Mouse (Mus musculus) intestine, postnatal 0 days (tissue): ENCODE data around the gene Slc38a11. TPM values are rescaled to one million over a fixed set of nuclear protein-coding genes. Genes with fewer than 3 reads are reported as not detected.

Experiments
- ATAC-seq: fragments of 200-750 bp; cut with Nextera tagmentation; 2 replicates; pipeline ENCODE4 v1.8.0; 2017; ENCODE audit warnings: mild to moderate bottlenecking, moderate TSS enrichment, moderate library complexity
- H3K27ac ChIP-seq: fragments of 300-500 bp; sonication (generic); 2 replicates; pipeline ENCODE4 v1.5.1; 2014; ENCODE audit warnings: mild to moderate bottlenecking, low read depth, low read length, moderate library complexity
- H3K27me3 ChIP-seq: fragments of 300-500 bp; sonication (generic); replicated peaks from 2 replicates; pipeline ENCODE4 v1.6.1; 2014; ENCODE audit warnings: low read length, mixed read lengths; ENCODE audit not compliant: control insufficient read depth, insufficient read depth
- H3K36me3 ChIP-seq: fragments of 300-500 bp; sonication (generic); 2 replicates; pipeline ENCODE4 v1.6.1; 2014; ENCODE audit warnings: mild to moderate bottlenecking, moderate library complexity; ENCODE audit not compliant: control insufficient read depth, insufficient read depth
- H3K4me1 ChIP-seq: fragments of 300-500 bp; sonication (generic); replicated peaks from 2 replicates; pipeline ENCODE4 v1.6.1; 2014; ENCODE audit warnings: antibody characterized with exemption, low read length, mixed read lengths; ENCODE audit not compliant: control insufficient read depth, insufficient read depth
- H3K4me2 ChIP-seq: fragments of 300-500 bp; sonication (generic); replicated peaks from 2 replicates; pipeline ENCODE4 v1.6.1; 2014; ENCODE audit warnings: low read depth, mild to moderate bottlenecking, moderate library complexity
- H3K4me3 ChIP-seq: fragments of 300-500 bp; sonication (generic); 2 replicates; pipeline ENCODE4 v1.5.1; 2014; ENCODE audit warnings: low read depth, low read length
- H3K9ac ChIP-seq: fragments of 300-500 bp; sonication (generic); 2 replicates; pipeline ENCODE4 v1.6.1; 2014; ENCODE audit warnings: mild to moderate bottlenecking, low read depth, low read length
- H3K9me3 ChIP-seq: fragments of 300-500 bp; sonication (generic); 2 replicates; pipeline ENCODE4 v1.6.1; 2016; ENCODE audit warnings: mixed run types; ENCODE audit not compliant: control insufficient read depth
- CTCF ChIP-seq: sonication (generic); IDR thresholded peaks from 2 replicates; pipeline ENCODE4 v1.5.1; 2016; ENCODE audit warnings: low read depth, mild to moderate bottlenecking, control low read depth, antibody characterized with exemption, moderate library complexity
- WGBS: fragments of 180-500 bp; shearing (Covaris S2); extraction: QIAGEN DNeasy Blood & Tissue Kit; methylation state at CpG from one replicate; pipeline ENCODE4 v1.1.7; 2014; 5-methylcytosine and 5-hydroxymethylcytosine counted together
- polyA plus RNA-seq: library from polyadenylated mRNA; unstranded; fragments of >200 nt; fragmentation: Nextera tagmentation; extraction: Ambion mirVana; gene quantifications from 2 replicates; pipeline ENCODE4 v1.2.1, GENCODE M21; 2015

Slc38a11 gene
- polyA plus RNA-seq, result 0.50 and 0.63 TPM in 2 replicates

DNA sequence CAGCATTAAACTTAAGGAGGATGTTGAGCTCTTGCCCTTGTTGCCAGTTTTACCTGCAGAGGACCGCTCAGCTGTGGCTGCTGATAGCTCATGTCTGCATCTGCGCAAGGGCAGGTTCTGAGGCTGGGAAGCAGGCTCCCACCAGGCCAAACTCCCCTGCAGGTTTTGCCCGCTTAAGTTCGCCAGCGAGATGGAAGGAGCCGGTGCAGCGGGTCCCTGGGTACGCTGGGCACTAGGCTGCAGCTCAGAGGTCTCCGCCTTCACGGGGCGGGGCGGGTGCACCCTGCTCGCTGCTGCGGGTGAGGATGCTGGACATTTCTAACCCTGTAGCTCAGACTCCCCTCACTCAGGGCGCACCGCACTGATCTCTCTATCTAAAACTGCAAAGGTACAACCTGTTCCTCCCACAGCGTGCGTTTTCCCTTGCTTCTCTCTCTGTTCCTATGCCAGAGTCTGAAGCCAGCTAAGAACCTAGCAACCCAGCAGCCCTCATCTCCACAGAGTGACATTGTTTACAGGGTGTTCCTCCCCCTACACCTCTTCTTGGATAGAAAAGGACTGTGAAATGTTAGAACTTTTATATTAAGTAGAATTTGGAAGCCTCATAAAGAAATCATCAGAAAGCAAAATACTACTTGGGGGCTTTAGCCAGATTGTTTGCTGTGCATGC, at the start of gene Slc38a11:
Slc38a11 (minus strand) TSS at position 207 of the 670 bp plus-strand sequence.
- Histone ChIP-seq H3K27me3 (peaks cover 4% of the 10 kb centered on the region; the same call in 1 of the 2 replicates), H3K27ac (no peak within 1 kb of the TSS), H3K4me1 (no peaks in the 10 kb centered on the region), H3K9me3 (no peaks in the 10 kb centered on the region), H3K36me3 (no peaks in the 10 kb centered on the region), H3K4me3 (no peak within 1 kb of the TSS), H3K4me2 (peak within 1 kb of the TSS; percentile 44), H3K9ac (no peak within 1 kb of the TSS)
- 4% methylated on average over 18 of the region's 18 CpGs for WGBS
- no peak for ATAC-seq
- TF ChIP-seq CTCF, result no peak

GRCm38 (mm10) chr2:65407110-65407509, 43.3 kb upstream of the Slc38a11 start:
- Histone ChIP-seq H3K4me3 (no peak overlapping the region), H3K36me3 (no peaks in the 10 kb centered on the region), H3K4me2 (no peak overlapping the region), H3K27me3 (no peaks in the 10 kb centered on the region), H3K9ac (no peak overlapping the region), H3K4me1 (no peaks in the 10 kb centered on the region), H3K9me3 (no peaks in the 10 kb centered on the region), H3K27ac (no peak overlapping the region)
- 55% methylated on average over 2 of the region's 2 CpGs for WGBS
- TF ChIP-seq CTCF, result no peak
- ATAC-seq, result no peak

- H3K9me3 ChIP-seq, result no peaks in the 10 kb centered on the region
- ATAC-seq, result no peak
- no peaks in the 10 kb centered on the region for H3K36me3 ChIP-seq
- H3K4me1 ChIP-seq, result no peaks in the 10 kb centered on the region
- no peaks in the 10 kb centered on the region for H3K27me3 ChIP-seq
- no peak overlapping the region for H3K9ac ChIP-seq
- TF ChIP-seq CTCF, result no peak
- 81% methylated on average over 1 of the region's 1 CpGs for WGBS
- no peak overlapping the region for H3K27ac ChIP-seq
- no peak overlapping the region for H3K4me2 ChIP-seq
- no peak overlapping the region for H3K4me3 ChIP-seq
Observed at GRCm38 (mm10) chr2:65405407-65405806, 41.6 kb upstream of the Slc38a11 start.

- ATAC-seq, result no peak
- no peak for TF ChIP-seq CTCF
- Histone ChIP-seq H3K36me3 (no peaks in the 10 kb centered on the region), H3K4me2 (no peak overlapping the region), H3K9ac (no peak overlapping the region), H3K4me3 (no peak overlapping the region), H3K4me1 (no peaks in the 10 kb centered on the region), H3K9me3 (no peaks in the 10 kb centered on the region), H3K27me3 (no peaks in the 10 kb centered on the region), H3K27ac (no peak overlapping the region)
- 77% methylated on average over 5 of the region's 5 CpGs for WGBS
Observed at GRCm38 (mm10) chr2:65402001-65402400, 38.2 kb upstream of the Slc38a11 start.

- Histone ChIP-seq H3K9me3 (no peaks in the 10 kb centered on the region), H3K27ac (no peak overlapping the region), H3K4me2 (no peak overlapping the region), H3K9ac (no peak overlapping the region), H3K36me3 (no peaks in the 10 kb centered on the region), H3K27me3 (no peaks in the 10 kb centered on the region), H3K4me1 (no peaks in the 10 kb centered on the region), H3K4me3 (no peak overlapping the region)
- TF ChIP-seq CTCF, result no peak
- WGBS, result 72% methylated on average over 5 of the region's 5 CpGs
- no peak for ATAC-seq
Observed at GRCm38 (mm10) chr2:65399938-65400337, 36.1 kb upstream of the Slc38a11 start.

DNA sequence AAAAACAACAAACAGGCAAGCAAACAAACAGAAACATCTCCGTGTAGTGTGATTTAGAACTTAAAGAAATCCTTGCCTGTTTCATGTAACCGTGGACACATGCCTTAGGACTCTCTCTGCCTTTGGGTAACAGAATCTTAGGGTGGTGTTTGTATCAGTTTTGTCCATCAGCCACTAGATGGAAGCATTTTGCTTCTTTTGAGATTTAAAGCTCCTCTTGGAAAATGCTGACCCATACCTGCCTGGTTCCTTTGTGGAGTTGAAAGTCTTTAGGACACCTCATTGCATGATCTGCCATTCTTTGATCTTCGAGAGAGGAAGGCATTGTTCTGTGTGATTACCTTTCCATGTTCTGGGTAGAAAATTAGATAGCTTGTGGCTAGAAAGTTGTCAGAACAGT, 32.3 kb upstream of the Slc38a11 start:
- TF ChIP-seq CTCF, result peak; percentile 75
- H3K9me3 ChIP-seq, result no peaks in the 10 kb centered on the region
- no peaks in the 10 kb centered on the region for H3K4me1 ChIP-seq
- ATAC-seq, result no peak
- 16% methylated on average over 3 of the region's 3 CpGs for WGBS
- no peaks in the 10 kb centered on the region for H3K27me3 ChIP-seq
- no peak overlapping the region for H3K9ac ChIP-seq
- no peak overlapping the region for H3K4me3 ChIP-seq
- no peaks in the 10 kb centered on the region for H3K36me3 ChIP-seq
- H3K4me2 ChIP-seq, result no peak overlapping the region
- H3K27ac ChIP-seq, result no peak overlapping the region
